Mouse (Mus musculus): ENCODE results near the gene Cyb5r4. TPM values are rescaled to one million over a fixed set of nuclear protein-coding genes. Genes with fewer than 3 reads are reported as not detected.

Cyb5r4 gene
- polyA plus RNA-seq, 1 experiment from 2014 or later, result 38.6 TPM

DNA sequence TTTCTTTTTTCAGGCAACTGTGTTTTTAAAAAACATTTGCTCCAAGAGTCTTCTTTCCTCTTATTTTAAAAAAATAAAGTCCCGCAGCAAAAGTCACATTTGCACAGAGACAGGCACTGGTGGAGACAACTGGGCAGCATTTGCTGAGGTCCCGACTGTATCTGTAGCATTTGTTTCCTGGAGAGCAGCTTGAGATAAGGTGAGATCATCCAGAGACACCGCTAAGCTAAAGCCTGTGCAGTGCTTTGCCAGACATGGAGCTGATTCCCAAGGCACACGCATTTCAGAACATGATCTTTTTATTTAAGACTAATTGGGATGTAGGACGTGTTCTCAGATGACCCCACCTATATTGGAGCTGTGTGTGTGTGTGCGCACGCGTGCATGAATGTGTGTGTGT lies 30.1 kb upstream of the Cyb5r4 start:
- Histone ChIP-seq H3K4me2 (replicated peaks; ENCODE audit: low read depth) (no peak overlapping the region), H3K27me3 (ENCODE audit: control insufficient read depth, insufficient read depth, low read length) (no peaks in the 10 kb centered on the region), H3K9me3 (ENCODE audit: control insufficient read depth, low read length) (no peaks in the 10 kb centered on the region), H3K27ac (replicated peaks) (no peak overlapping the region), H3K4me3 (ENCODE audit: low read depth, low read length) (no peak overlapping the region), H3K36me3 (ENCODE audit: control insufficient read depth, insufficient read depth, low read length) (no peaks in the 10 kb centered on the region), H3K9ac (ENCODE audit: low read length) (no peak overlapping the region), H3K4me1 (replicated peaks; ENCODE audit: control insufficient read depth, insufficient read depth) (no peaks in the 10 kb centered on the region)
- ATAC-seq (ENCODE audit: low FRiP score, low TSS enrichment) (no peak), DNase-seq (ENCODE audit: low spot score) (no peak)
- TF ChIP-seq CTCF (IDR thresholded peaks at IDR 0.05; ENCODE audit: low read depth) (no peak), EP300 (optimal IDR thresholded peaks at IDR 0.05) (no peak)
- 69% methylated on average over 8 of the region's 8 CpGs for WGBS

DNA sequence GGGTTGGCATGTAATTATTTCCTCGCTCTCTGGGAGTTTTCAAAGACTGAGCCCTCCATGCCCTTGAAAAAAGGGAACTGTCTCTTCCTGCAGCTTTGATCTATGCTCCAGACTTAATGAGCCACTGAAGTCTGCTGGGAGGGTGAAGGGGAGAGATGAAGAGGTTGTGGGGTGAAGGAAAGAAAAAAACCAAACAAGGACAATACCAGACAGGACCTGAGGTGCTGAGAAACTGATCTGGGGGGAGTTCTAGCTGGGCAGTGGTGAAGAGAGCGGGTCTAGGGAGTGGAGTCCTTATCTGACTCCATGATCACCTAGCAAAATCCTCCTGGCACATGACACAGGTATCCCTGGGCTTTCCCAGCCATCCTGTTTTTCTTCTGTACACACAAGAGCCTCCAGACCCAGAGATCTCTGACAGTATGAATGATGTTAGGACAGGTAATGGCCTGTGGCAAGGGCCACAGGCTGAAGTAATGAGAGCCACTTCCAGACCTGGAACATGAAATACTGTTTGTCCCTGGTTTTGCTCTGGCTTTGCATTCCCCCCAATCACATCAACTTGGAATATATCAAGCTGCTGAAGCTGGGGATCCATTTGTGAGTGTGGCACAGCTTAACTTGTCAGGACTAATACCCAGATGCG lies 24.6 kb upstream of the Cyb5r4 start:
- H3K9ac ChIP-seq (ENCODE audit: low read length), result no peak overlapping the region
- WGBS, result 52% methylated on average over 3 of the region's 3 CpGs

DNA sequence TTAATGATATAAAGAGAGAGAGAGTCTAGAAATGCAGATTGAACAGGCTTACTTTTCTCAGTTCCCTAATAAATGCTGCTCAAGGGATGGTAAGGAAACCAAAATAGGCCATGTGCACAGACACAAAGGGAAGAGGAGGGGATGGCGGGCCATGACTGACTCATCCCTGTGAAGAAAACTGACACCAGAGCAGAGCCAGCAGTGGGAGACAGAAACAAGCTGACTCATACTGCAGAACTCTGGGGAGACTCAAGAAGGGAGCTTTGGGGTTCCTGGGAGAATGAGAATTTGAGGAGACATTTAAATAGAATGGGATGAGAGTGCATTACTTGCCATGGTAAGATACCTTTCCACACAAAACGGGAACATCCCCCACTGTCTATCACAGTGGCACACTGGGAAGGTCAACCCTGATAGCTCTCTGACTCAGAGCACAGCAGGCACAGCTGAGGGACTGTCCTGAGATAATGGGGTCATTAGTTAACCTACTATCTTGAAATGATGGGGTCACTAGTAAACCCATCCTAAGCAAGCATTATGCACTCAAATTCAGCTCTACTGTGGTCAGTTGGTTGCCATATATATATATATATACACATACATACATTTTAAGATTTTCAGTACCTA lies 21.7 kb upstream of the Cyb5r4 start:
- Histone ChIP-seq H3K4me2 (replicated peaks; ENCODE audit: low read depth) (no peak overlapping the region), H3K9ac (ENCODE audit: low read length) (no peak overlapping the region), H3K27me3 (ENCODE audit: control insufficient read depth, insufficient read depth, low read length) (no peaks in the 10 kb centered on the region), H3K36me3 (ENCODE audit: control insufficient read depth, insufficient read depth, low read length) (no peaks in the 10 kb centered on the region), H3K4me3 (ENCODE audit: low read depth, low read length) (no peak overlapping the region), H3K9me3 (ENCODE audit: control insufficient read depth, low read length) (no peaks in the 10 kb centered on the region), H3K4me1 (replicated peaks; ENCODE audit: control insufficient read depth, insufficient read depth) (no peaks in the 10 kb centered on the region), H3K27ac (replicated peaks) (no peak overlapping the region)
- no peak for ATAC-seq (ENCODE audit: low FRiP score, low TSS enrichment)
- WGBS, result 55% methylated on average over 2 of the region's 2 CpGs
- no peak for TF ChIP-seq EP300 (optimal IDR thresholded peaks at IDR 0.05)
- TF ChIP-seq CTCF (IDR thresholded peaks at IDR 0.05; ENCODE audit: low read depth), result no peak
- no peak for DNase-seq (ENCODE audit: low spot score)

More for the DNA sequence above, 24.6 kb upstream of the Cyb5r4 start:
- Histone ChIP-seq H3K4me1 (replicated peaks; ENCODE audit: control insufficient read depth, insufficient read depth) (no peaks in the 10 kb centered on the region), H3K36me3 (ENCODE audit: control insufficient read depth, insufficient read depth, low read length) (no peaks in the 10 kb centered on the region), H3K4me2 (replicated peaks; ENCODE audit: low read depth) (no peak overlapping the region), H3K27ac (replicated peaks) (no peak overlapping the region), H3K9me3 (ENCODE audit: control insufficient read depth, low read length) (no peaks in the 10 kb centered on the region), H3K4me3 (ENCODE audit: low read depth, low read length) (no peak overlapping the region), H3K27me3 (ENCODE audit: control insufficient read depth, insufficient read depth, low read length) (no peaks in the 10 kb centered on the region)
- ATAC-seq (ENCODE audit: low FRiP score, low TSS enrichment) (no peak), DNase-seq (ENCODE audit: low spot score) (no peak)
- TF ChIP-seq CTCF (IDR thresholded peaks at IDR 0.05; ENCODE audit: low read depth) (no peak), EP300 (optimal IDR thresholded peaks at IDR 0.05) (no peak)

DNA sequence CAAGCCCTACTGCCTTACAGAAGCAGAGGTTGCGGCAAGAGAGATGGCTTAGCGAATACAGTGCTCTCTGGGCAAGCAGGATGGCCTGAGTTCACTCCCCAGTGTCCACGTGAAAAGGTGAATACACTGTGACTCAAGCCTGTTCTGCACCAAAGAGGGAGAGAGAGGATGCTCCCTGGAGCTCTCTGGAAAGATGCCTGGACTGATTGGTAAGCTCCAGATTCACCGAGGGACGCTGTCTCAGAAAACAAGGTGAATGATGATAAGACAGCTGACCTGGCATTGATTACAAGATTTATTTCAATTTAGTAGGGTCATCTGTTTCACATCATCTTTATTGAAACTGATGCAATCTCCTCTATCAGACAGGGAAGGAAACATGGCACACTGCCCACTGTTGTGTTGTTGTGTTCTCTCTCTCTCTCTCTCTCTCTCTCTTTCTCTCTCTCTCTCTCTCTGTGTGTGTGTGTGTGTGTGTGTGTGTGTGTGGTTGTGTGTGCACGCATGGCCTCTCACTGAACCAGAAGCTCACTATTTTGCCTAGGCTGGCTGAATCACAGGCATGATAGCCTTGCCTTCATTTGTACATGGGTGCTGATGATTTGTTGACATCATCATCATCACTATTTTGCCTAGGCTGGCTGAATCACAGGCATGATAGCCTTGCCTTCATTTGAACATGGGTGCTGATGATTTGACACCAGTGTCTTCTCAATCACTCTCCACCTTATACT lies 16.9 kb upstream of the Cyb5r4 start:
- Histone ChIP-seq H3K27ac (replicated peaks) (no peak overlapping the region), H3K4me3 (ENCODE audit: low read depth, low read length) (no peak overlapping the region), H3K4me2 (replicated peaks; ENCODE audit: low read depth) (no peak overlapping the region), H3K9me3 (ENCODE audit: control insufficient read depth, low read length) (no peaks in the 10 kb centered on the region), H3K36me3 (ENCODE audit: control insufficient read depth, insufficient read depth, low read length) (no peaks in the 10 kb centered on the region), H3K9ac (ENCODE audit: low read length) (no peak overlapping the region), H3K4me1 (replicated peaks; ENCODE audit: control insufficient read depth, insufficient read depth) (no peaks in the 10 kb centered on the region), H3K27me3 (ENCODE audit: control insufficient read depth, insufficient read depth, low read length) (no peaks in the 10 kb centered on the region)
- WGBS, result 66% methylated on average over 6 of the region's 6 CpGs
- no peak for DNase-seq (ENCODE audit: low spot score)
- no peak for TF ChIP-seq CTCF (IDR thresholded peaks at IDR 0.05; ENCODE audit: low read depth)
- TF ChIP-seq EP300 (optimal IDR thresholded peaks at IDR 0.05), result no peak
- no peak for ATAC-seq (ENCODE audit: low FRiP score, low TSS enrichment)

DNA sequence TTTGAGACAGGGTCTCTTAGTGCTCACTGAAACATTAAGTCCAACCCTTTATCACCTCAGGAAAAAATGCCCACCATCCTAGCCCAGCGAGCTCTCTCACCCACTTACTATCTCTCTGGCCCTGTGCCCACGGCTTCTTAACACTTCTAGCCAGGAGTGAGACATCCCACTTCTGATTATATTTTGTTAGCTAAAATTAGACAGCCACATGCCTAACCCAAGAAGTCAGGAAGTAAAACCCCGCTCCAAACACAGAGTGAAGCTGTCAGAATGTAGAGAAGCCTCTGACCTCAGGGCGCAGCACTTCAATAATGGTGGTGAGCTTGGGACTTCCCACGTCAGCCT lies 16.4 kb upstream of the Cyb5r4 start:
- Histone ChIP-seq H3K9ac (ENCODE audit: low read length) (no peak overlapping the region), H3K27ac (replicated peaks) (no peak overlapping the region), H3K4me1 (replicated peaks; ENCODE audit: control insufficient read depth, insufficient read depth) (no peaks in the 10 kb centered on the region), H3K4me3 (ENCODE audit: low read depth, low read length) (no peak overlapping the region), H3K4me2 (replicated peaks; ENCODE audit: low read depth) (no peak overlapping the region), H3K9me3 (ENCODE audit: control insufficient read depth, low read length) (no peaks in the 10 kb centered on the region), H3K27me3 (ENCODE audit: control insufficient read depth, insufficient read depth, low read length) (no peaks in the 10 kb centered on the region), H3K36me3 (ENCODE audit: control insufficient read depth, insufficient read depth, low read length) (no peaks in the 10 kb centered on the region)
- DNase-seq (ENCODE audit: low spot score) (no peak), ATAC-seq (ENCODE audit: low FRiP score, low TSS enrichment) (no peak)
- TF ChIP-seq CTCF (IDR thresholded peaks at IDR 0.05; ENCODE audit: low read depth), result no peak
- TF ChIP-seq EP300 (optimal IDR thresholded peaks at IDR 0.05), result no peak
- WGBS, result 33% methylated on average over 5 of the region's 5 CpGs

DNA sequence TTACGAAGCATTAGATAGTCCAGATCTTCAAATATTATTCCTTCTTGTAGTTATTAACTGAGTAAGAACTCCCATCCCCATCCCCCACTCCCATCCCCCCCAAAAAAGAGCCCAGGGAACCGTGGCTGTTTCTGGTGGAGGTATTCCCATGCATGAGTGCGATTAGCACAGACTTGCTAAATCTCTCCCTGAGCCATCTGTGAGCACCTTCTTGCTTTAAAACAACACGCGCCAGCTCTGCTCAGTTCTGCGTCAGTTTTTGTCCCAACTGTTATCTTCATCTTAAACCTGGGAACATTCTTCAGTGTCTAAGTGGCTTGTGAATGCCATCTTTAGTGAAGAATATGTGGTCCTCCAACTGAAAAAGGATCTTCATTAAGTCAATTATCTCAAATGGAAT lies 13.3 kb upstream of the Cyb5r4 start:
- Histone ChIP-seq H3K9me3 (ENCODE audit: control insufficient read depth, low read length) (no peaks in the 10 kb centered on the region), H3K4me1 (replicated peaks; ENCODE audit: control insufficient read depth, insufficient read depth) (no peaks in the 10 kb centered on the region), H3K36me3 (ENCODE audit: control insufficient read depth, insufficient read depth, low read length) (no peaks in the 10 kb centered on the region), H3K4me2 (replicated peaks; ENCODE audit: low read depth) (no peak overlapping the region), H3K27ac (replicated peaks) (no peak overlapping the region), H3K9ac (ENCODE audit: low read length) (no peak overlapping the region), H3K4me3 (ENCODE audit: low read depth, low read length) (no peak overlapping the region), H3K27me3 (ENCODE audit: control insufficient read depth, insufficient read depth, low read length) (no peaks in the 10 kb centered on the region)
- DNase-seq (ENCODE audit: low spot score) (no peak), ATAC-seq (ENCODE audit: low FRiP score, low TSS enrichment) (no peak)
- 51% methylated on average over 6 of the region's 6 CpGs for WGBS
- TF ChIP-seq EP300 (optimal IDR thresholded peaks at IDR 0.05) (no peak), CTCF (IDR thresholded peaks at IDR 0.05; ENCODE audit: low read depth) (no peak)
